Mouse (Mus musculus): ENCODE measurements around the gene Misp. TPM values are rescaled to one million over a fixed set of nuclear protein-coding genes. Genes with fewer than 3 reads are reported as not detected.
A peak's percentile ranks its signal among the peaks of the same experiment; 100 is the strongest.

Gene Misp
- total RNA-seq, 2 experiments from 2014 or later = 0.59 to 0.89 TPM

DNA sequence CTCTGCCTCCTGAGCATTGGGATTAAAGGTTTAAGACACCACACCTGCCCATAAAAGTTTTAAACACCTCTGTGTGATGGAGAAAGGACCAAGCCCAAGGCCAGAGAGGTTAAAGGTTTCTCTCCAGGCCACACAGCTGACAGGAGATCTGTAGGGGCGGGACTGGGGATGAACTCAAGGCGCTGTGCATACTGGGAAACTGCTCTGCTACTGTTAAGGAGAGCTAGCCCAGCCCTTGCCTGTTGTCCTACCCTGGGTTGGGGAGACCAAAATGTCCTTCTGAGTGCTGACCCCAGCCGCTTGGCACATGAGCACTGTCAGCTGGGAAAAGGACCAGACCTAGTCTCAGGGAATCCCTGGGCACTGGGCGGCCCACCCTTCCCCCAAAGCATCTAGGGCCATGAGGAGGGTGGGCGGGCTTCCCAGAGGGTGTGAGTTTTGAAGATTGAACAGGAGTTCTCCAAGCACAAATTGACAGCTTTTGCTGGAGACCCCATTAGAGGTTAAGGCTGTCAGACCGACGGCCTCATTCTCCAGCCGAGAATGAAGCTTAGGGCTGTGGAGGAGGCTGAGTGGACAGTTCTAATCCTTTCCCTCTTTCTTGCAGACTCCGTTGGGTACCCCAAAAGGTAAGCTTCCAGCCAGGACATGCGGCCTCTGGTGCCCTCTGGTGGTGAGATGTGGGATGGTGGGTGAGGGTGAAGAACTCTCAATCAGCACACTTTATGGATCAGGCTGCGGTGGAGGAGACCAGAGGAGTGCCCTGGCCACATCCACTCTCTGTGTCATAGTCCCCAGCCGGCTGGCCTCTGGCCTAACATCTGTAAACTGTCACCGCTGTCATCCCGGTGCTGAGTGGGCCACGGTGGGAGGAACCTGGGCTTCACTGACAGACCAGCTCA lies 8.8 kb upstream of the Misp start:
- DNase-seq (ENCODE audit: extremely low spot score in 1 of 2, low spot score in 2 of 2) = peak; percentile 81 to 93
- peak; percentile 96 for TF ChIP-seq CTCF (IDR thresholded peaks at IDR 0.05)

GRCm38 (mm10) chr10:79814271-79814842 lies 6.4 kb upstream of the Misp start:
- Histone ChIP-seq H3K4me3 (no peak overlapping the region), H3K27ac (no peak overlapping the region)
- DNase-seq (ENCODE audit: extremely low spot score in 1 of 2, low spot score in 2 of 2) = no peak
- intact Hi-C loops (cut with DNase I) = no loop called here
- TF ChIP-seq CTCF (IDR thresholded peaks at IDR 0.05) = no peak

More for the DNA sequence above, 8.8 kb upstream of the Misp start:
- no peak overlapping the region for H3K4me3 ChIP-seq
- no peak overlapping the region for H3K27ac ChIP-seq
- intact Hi-C loops (cut with DNase I) = loop anchor here (1.0 kb wide), 2 partner anchors 19 to 44 kb away; partner anchors contain the start of gene Palm

DNA sequence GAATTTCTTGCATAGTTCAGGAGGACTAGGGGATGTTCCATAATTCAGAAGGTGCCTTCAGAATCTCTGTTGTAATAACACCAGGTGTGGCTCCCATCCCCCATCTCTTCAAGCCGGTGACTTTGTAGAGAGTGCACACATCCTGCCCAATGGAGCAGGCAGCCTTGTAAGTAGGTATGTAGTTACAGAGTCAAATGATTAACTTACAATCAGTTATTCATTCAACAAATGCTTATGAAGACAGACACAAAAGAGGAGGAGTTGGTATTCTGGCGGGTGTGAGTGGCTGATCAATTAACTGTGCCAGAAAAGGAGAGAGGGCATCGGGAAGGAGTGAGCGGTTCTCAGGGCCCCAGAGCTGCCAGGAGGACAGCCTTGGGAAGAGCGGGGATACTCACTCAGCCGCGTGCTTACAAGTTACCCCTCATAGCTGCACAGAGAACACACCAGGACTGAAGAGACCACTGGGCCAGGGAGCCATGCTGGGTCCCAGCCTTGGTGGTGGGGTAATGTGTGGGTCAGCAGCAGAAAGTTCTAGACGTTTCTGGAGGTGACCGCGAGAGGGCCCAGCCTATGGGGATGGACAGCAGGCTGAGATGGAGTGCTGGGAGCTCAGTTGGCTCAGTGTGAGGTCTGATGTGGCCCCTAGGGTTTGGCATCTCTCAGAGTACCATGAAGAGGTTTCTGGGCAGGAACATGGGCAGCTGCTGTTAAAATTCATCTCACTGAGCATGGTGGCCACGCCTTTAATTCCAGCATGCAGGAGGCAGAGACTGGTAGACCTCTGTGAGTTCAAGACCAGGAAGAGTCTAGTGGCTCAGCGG lies 4.9 kb upstream of the Misp start:
- no peak overlapping the region for H3K4me3 ChIP-seq
- no peak for DNase-seq (ENCODE audit: extremely low spot score in 1 of 2, low spot score in 2 of 2)
- no peak for TF ChIP-seq CTCF (IDR thresholded peaks at IDR 0.05)
- H3K27ac ChIP-seq = no peak overlapping the region
- intact Hi-C loops (cut with DNase I) = no loop called here

DNA sequence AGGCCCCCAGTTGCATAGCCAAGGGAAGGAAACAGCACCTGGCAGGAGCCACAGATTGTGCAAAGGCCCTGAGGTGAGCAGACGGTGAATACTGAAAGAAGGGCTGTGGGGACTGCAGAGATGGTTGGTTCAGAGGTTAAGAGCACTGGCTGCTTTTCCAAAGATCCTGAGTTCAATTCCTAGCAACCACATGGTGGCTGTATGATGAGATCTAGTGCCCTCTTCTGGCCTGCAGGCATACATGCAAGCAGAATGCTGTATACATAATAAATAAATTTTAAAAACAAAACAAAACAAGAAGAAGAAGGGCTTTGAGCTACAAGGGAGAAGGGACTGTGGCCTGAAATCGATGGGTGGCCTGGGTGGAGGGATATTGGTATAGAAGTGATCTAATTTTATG lies 3.7 kb upstream of the Misp start:
- no peak for DNase-seq (ENCODE audit: extremely low spot score in 1 of 2, low spot score in 2 of 2)
- intact Hi-C loops (cut with DNase I) = no loop called here
- H3K4me3 ChIP-seq = no peak overlapping the region
- TF ChIP-seq CTCF (IDR thresholded peaks at IDR 0.05) = peak; percentile 56
- H3K27ac ChIP-seq = no peak overlapping the region

- TF ChIP-seq CTCF (IDR thresholded peaks at IDR 0.05) = no peak
- intact Hi-C loops (cut with DNase I) = no loop called here
- DNase-seq (ENCODE audit: extremely low spot score in 1 of 2, low spot score in 2 of 2) = no peak
Observed at GRCm38 (mm10) chr10:79818225-79818624, 2.6 kb upstream of the Misp start.

GRCm38 (mm10) chr10:79819606-79820005 lies 1.2 kb upstream of the Misp start:
- no peak for DNase-seq (ENCODE audit: extremely low spot score in 1 of 2, low spot score in 2 of 2)
- H3K4me3 ChIP-seq = no peak overlapping the region
- no peak overlapping the region for H3K27ac ChIP-seq
- intact Hi-C loops (cut with DNase I) = no loop called here
- TF ChIP-seq CTCF (IDR thresholded peaks at IDR 0.05) = no peak

More at GRCm38 (mm10) chr10:79818225-79818624, 2.6 kb upstream of the Misp start:
- Histone ChIP-seq H3K4me3 (no peak overlapping the region), H3K27ac (no peak overlapping the region)

- Histone ChIP-seq H3K4me3 (no peak overlapping the region), H3K27ac (no peak overlapping the region)
- DNase-seq (ENCODE audit: extremely low spot score in 1 of 2, low spot score in 2 of 2) = no peak
- no peak for TF ChIP-seq CTCF (IDR thresholded peaks at IDR 0.05)
- intact Hi-C loops (cut with DNase I) = no loop called here
Observed at GRCm38 (mm10) chr10:79820277-79820676, 512 bp upstream of the Misp start.

GRCm38 (mm10) chr10:79821731-79822130 lies 942 bp downstream of the Misp start:
- intact Hi-C loops (cut with DNase I) = no loop called here
- no peak for DNase-seq (ENCODE audit: extremely low spot score in 1 of 2, low spot score in 2 of 2)

DNA sequence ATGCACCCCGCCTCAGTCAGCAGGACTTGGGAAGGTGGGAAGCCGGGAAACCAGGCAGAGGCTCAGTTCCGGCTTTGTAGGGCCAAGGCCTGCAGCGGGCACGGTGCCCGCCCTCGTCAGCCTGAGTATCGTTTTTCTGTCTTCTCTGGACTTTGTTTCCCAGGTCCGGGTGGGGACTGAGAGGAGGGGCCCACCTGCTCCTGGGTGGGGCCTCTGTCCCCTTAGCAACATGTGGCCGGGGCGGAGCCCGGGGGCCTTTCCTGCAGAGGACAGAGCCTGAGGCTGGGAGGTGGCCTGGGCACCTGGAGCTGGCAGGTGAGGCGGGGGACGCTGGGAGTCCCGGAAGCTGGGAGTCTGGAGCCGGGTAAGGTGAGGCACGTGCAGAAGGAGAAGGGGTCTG lies 1.6 kb downstream of the Misp start:
- no peak overlapping the region for H3K4me3 ChIP-seq
- no peak for TF ChIP-seq CTCF (IDR thresholded peaks at IDR 0.05)
- no peak for DNase-seq (ENCODE audit: extremely low spot score in 1 of 2, low spot score in 2 of 2)
- no peak overlapping the region for H3K27ac ChIP-seq
- intact Hi-C loops (cut with DNase I) = no loop called here

More at GRCm38 (mm10) chr10:79821731-79822130, 942 bp downstream of the Misp start:
- TF ChIP-seq CTCF (IDR thresholded peaks at IDR 0.05) = no peak
- Histone ChIP-seq H3K4me3 (no peak overlapping the region), H3K27ac (no peak overlapping the region)

- intact Hi-C loops (cut with DNase I) = no loop called here
- TF ChIP-seq CTCF (IDR thresholded peaks at IDR 0.05) = no peak
- H3K27ac ChIP-seq = no peak overlapping the region
- no peak overlapping the region for H3K4me3 ChIP-seq
- DNase-seq (ENCODE audit: extremely low spot score in 1 of 2, low spot score in 2 of 2) = no peak
Observed at GRCm38 (mm10) chr10:79823011-79823410, 2.2 kb downstream of the Misp start.

- intact Hi-C loops (cut with DNase I) = no loop called here
- no peak for TF ChIP-seq CTCF (IDR thresholded peaks at IDR 0.05)
- DNase-seq (ENCODE audit: extremely low spot score in 1 of 2, low spot score in 2 of 2) = no peak
Observed at GRCm38 (mm10) chr10:79824413-79824812, 3.6 kb downstream of the Misp start.

GRCm38 (mm10) chr10:79831583-79831982 lies 10.8 kb downstream of the Misp start:
- H3K4me3 ChIP-seq = no peak overlapping the region
- intact Hi-C loops (cut with DNase I) = loop anchor here (5.0 kb wide), 1 partner anchor 51 kb away; no protein-coding TSS in a partner anchor
- no peak for TF ChIP-seq CTCF (IDR thresholded peaks at IDR 0.05)
- H3K27ac ChIP-seq = no peak overlapping the region
- no peak for DNase-seq (ENCODE audit: extremely low spot score in 1 of 2, low spot score in 2 of 2)

More at GRCm38 (mm10) chr10:79824413-79824812, 3.6 kb downstream of the Misp start:
- H3K27ac ChIP-seq = no peak overlapping the region
- H3K4me3 ChIP-seq = no peak overlapping the region
